Mouse (Mus musculus): ENCODE measurements around the gene Hadh.

The Hadh gene

GRCm38 (mm10) chr3:131218636-131219390 lies 53.1 kb downstream of the Hadh start:
- DNase-seq (ENCODE audit: low spot score), result no peak

- peak; percentile 64 for DNase-seq (ENCODE audit: low spot score)
These were observed 57.1 kb downstream of the Hadh start for GRCm38 (mm10) chr3:131214841-131215240.

GRCm38 (mm10) chr3:131214060-131214658 lies 57.7 kb downstream of the Hadh start:
- no peak for DNase-seq (ENCODE audit: low spot score)

DNA sequence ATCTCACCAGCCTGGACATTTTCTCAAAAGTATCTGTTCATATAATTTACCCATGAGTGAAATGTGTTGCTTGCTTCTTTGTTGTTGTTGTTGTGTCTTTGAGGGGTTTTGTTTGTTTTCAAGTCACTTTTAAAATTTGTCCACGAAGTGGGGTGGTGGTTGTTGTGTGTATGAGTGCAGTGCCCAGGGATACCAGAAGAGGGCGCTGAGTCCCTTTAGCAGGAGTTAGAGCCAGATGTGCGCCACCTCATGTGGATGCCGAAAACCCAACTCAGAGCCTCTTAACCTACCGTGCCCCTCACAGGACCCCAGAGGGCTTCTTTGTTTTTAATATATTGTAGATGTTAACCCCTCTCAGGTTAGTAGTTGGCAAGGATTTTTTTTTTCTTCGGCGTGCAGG lies 59.7 kb downstream of the Hadh start:
- no peak for DNase-seq (ENCODE audit: low spot score)

DNA sequence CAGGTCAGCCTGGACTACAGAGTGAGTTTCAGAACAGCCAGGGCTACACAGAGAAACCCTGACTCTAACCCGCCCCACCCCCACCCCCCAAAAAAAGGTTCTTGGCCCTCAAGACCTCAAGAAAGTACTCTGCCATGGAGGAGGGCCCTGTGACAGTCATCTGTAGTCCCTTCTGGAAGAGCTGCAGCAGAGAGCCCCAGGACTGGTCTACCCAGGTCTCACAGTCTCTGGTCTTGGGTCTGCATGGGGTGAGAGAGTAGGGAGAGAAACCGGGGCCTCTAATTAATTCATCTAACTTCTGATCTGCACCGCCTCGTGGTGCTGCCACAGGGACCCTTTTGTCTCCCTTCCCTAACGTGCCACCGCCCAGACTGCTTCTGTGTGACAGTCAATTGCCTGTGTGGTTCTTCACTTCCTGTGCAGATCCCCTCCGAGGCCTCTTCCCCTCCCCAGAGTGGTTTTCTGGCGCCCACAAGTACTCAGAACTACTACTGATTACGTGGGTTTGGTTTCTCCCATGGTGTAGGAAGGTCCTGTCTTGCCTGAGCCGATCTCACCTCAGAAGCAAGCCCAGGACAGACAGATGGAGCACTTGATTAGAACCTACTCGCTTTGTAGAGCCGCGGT lies 63.5 kb downstream of the Hadh start:
- no peak for DNase-seq (ENCODE audit: low spot score)

DNA sequence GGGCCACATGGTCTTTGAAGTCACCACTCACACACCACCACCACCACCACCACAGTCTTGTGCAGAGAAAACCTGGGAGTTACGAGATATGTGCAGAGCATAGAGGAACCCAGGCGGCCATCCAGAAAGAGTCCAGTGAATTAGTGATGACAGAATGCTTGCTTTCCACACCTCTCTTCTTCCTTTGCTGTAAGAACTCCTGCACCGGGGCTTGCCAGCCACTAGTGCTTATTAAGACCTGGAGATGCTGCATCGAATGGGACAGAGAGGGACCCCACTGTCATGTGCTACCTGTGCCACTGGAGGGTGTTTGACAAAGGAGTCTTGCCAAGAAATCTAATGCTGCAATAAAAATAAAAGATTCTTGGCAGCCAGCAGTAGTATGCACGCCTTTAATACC lies 64.1 kb downstream of the Hadh start:
- no peak for DNase-seq (ENCODE audit: low spot score)

DNA sequence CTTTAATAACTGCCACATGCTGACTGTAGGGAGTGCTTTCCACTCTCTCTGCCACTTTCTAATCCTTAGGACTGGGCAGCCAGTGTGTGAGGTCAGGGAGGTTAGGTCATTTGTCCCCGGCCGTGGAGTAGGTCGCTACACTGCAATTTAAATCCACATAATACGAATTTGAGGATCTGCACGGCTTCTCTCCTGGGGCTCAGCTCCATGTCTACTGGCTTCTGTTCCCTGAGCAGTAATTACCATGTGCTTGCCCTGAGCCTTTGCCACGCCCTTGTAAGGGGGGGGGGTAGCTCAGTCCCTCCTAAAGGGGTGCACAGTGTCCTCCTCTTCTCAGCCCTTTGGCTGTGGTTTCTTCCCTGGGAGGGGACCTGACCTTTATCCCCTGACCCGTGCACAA lies 69.6 kb downstream of the Hadh start:
- no peak for DNase-seq (ENCODE audit: low spot score)

GRCm38 (mm10) chr3:131199590-131200288 lies 72.2 kb downstream of the Hadh start:
- no peak for DNase-seq (ENCODE audit: low spot score)

DNA sequence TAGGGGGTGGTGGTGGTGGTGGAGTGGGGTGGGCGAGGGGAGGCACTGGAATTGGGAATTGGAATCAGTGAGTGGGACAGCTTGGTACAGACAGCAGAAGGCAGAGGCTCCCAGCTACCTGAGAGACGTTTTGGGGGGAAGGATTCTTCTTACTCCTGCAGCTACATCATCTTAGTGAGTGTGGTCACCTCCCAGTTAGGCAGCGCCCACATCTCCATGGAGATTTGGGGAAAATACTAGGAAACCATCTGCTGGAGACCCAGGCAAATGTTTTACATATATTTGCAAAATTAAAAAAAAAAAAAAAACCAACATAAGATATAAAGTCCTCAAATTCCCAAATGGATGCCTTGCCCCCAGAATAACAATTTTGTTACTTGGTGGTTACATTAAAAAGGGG lies 72.9 kb downstream of the Hadh start:
- DNase-seq (ENCODE audit: low spot score), result no peak

GRCm38 (mm10) chr3:131196507-131197019 lies 75.3 kb downstream of the Hadh start:
- no peak for DNase-seq (ENCODE audit: low spot score)

DNA sequence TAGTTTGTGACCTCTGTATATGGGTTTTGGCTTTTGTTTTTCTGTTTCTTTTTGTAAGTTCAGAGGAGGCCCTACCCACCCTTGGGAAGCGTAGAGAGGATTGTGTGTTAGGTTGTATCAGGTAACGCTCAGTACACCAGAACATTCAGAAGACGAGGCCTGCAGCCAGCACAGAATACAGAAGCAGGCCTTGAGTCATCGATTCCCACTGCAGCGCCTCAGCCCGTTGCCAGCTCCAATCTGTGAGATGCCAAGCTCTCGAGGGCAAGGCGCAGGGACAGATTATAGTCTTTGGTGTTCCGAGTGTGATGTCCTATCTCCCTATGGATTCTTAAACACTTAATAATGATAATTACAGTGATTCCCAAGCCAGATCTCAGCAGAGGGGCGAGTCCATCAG lies 75.9 kb downstream of the Hadh start:
- DNase-seq (ENCODE audit: low spot score), result no peak

DNA sequence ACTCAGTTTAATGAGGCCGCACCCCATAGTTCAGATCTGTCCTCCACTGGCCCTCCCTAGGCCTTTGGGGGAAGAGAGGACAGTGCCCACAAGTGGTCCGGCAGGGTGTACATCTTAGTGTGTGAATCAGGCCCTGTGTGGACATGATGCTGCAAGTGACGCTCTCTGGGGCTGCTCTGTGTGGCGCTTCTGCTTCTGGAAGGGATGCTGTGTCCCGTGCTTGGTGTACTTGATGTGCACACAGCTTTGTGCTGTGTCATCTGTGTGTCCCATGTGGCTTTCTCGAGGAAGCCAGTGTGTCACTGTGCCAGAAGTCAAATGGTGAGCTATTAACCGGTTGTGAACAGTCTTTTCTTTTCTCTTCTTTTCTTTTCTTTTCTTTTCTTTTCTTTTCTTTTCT lies 80.4 kb downstream of the Hadh start:
- no peak for DNase-seq (ENCODE audit: low spot score)

DNA sequence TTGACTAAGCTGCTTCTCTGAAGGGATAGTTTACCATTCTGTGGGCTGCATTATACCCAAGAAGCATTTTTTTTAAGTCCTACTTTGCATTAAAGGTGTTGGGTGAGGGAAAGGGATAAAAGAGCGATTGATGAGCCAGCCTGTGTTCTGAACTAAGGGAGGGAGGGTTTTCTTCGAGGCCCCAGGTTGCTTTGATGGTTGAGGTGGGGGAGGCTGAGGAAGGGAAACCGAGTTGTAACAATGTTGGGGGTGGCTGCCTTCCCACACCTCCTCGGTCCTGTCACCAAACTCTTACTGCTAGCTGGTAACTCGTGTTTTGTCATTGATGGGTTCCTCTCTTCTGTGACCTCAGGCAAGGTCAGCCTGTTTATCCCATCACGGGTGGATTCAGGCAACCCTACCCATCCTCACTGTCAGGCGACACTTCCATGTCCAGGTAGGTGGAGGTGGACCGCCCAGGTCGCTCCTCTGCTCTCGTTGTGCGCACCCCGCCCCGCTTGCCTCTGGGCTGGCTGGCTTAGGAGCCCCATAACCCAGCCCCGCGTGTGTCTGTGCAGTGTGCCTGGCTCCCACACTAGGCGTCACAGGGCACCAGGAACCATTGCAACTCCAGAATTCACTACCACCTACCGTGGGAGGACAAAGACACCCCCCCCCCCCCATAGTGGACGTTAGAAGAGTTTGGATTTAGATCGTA lies 81.1 kb downstream of the Hadh start:
- DNase-seq (ENCODE audit: low spot score), result no peak

DNA sequence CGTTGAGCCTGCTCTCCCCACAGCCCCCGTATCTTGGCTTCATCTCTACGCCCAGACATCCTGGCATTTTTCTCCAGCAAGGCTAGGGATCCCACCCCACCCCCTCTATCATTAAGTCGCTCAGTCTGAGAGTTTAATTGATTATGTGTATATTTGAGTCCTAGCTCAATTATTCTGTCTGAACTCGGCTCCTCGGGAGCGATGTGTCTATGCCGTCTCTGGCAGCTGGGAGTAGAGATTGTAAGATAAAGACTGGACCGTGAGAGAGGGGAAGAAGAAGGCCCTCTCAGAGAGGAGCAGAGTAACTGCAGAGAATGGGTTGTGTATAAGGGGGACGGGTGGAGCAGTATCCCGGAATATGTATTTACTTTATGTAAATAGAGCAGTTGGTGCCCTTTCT lies 81.7 kb downstream of the Hadh start:
- DNase-seq (ENCODE audit: low spot score), result no peak

DNA sequence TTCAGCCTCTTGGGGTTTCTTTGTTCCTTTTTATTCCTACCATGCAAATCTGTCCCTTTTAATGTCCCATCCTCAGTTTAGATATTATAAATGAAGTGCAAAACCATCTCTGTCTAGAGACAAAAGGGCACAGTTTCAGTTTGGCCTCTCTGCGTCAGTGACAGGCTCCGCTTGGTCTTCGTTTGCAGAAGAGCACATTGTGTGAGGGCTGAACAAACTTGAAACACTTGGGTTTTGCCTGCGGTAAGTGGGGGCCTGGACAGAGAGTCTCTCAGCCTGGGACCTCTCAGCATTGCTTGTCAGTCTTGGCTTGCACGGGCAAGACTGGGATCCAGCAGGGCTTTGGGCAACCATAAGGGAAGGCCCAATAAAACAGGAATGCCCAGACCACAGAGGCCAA lies 85.7 kb downstream of the Hadh start:
- DNase-seq (ENCODE audit: low spot score), result no peak

Data from retina, embryonic 14.5 days (tissue).